Mouse (Mus musculus) kidney, postnatal 0 days (tissue): ENCODE measurements at regions not wholly inside any gene's neighbourhood (a gene's known extent, or its start where the extent isn't known, plus 50 kb on each side); places are given as distances from the start of the nearest gene placed in this dataset.

Experiments
- ATAC-seq: fragments of 200-750 bp; cut with Nextera tagmentation; replicated peaks from 2 replicates; pipeline ENCODE4 v1.8.0; 2017; ENCODE audit warnings: low read depth, moderate number of reproducible peaks, moderate TSS enrichment, moderate library complexity; ENCODE audit not compliant: low FRiP score
- DNase-seq: peaks from one replicate; pipeline ENCODE4 v3.0.0-alpha.2; 2016; ENCODE audit warnings: low spot score
- H3K27ac ChIP-seq: fragments of 300-500 bp; sonication (generic); 2 replicates; pipeline ENCODE4 v1.5.1; 2014; ENCODE audit warnings: mild to moderate bottlenecking
- H3K27me3 ChIP-seq: fragments of 300-500 bp; sonication (generic); 2 replicates; pipeline ENCODE4 v1.6.1; 2014; ENCODE audit warnings: low read length, mixed read lengths; ENCODE audit not compliant: insufficient read depth
- H3K36me3 ChIP-seq: fragments of 300-500 bp; sonication (generic); 2 replicates; pipeline ENCODE4 v1.6.1; 2014; ENCODE audit warnings: low read length, mixed read lengths; ENCODE audit not compliant: insufficient read depth
- H3K4me1 ChIP-seq: fragments of 300-500 bp; sonication (generic); replicated peaks from 2 replicates; pipeline ENCODE4 v1.6.1; 2014; ENCODE audit warnings: antibody characterized with exemption, low read length, mixed read lengths; ENCODE audit not compliant: insufficient read depth
- H3K4me2 ChIP-seq: fragments of 300-500 bp; sonication (generic); 2 replicates; pipeline ENCODE4 v1.6.1; 2014; ENCODE audit warnings: mild to moderate bottlenecking, low read length, moderate library complexity, mixed read lengths
- H3K4me3 ChIP-seq: fragments of 300-500 bp; sonication (generic); replicated peaks from 2 replicates; pipeline ENCODE4 v1.5.1; 2014; ENCODE audit warnings: low read depth, low read length
- H3K9ac ChIP-seq: fragments of 300-500 bp; sonication (generic); 2 replicates; pipeline ENCODE4 v1.6.1; 2014; ENCODE audit warnings: low read depth, low read length
- H3K9me3 ChIP-seq: fragments of 300-500 bp; sonication (generic); replicated peaks from 2 replicates; pipeline ENCODE4 v1.6.1; 2016; ENCODE audit warnings: low read length, inconsistent platforms, mixed read lengths
- CTCF ChIP-seq: IDR thresholded peaks from 2 replicates; pipeline ENCODE4 v1.5.1; 2016; ENCODE audit warnings: antibody characterized with exemption, low read depth, mild to moderate bottlenecking, moderate library complexity
- WGBS: fragments of 180-500 bp; shearing (Covaris S2); extraction: QIAGEN DNeasy Blood & Tissue Kit; methylation state at CpG from one replicate; pipeline ENCODE4 v1.1.7; 2014; 5-methylcytosine and 5-hydroxymethylcytosine counted together

GRCm38 (mm10) chr17:82827170-82827569 is 387.9 kb upstream of the Pkdcc start:
- Histone ChIP-seq H3K9ac (no peak overlapping the region), H3K9me3 (no peaks in the 10 kb centered on the region), H3K4me1 (no peaks in the 10 kb centered on the region), H3K36me3 (no peaks in the 10 kb centered on the region), H3K4me2 (no peak overlapping the region), H3K27ac (no peak overlapping the region), H3K27me3 (no peaks in the 10 kb centered on the region), H3K4me3 (no peak overlapping the region)
- peak; percentile 27 for TF ChIP-seq CTCF
- DNase-seq (no peak), ATAC-seq (no peak)

DNA sequence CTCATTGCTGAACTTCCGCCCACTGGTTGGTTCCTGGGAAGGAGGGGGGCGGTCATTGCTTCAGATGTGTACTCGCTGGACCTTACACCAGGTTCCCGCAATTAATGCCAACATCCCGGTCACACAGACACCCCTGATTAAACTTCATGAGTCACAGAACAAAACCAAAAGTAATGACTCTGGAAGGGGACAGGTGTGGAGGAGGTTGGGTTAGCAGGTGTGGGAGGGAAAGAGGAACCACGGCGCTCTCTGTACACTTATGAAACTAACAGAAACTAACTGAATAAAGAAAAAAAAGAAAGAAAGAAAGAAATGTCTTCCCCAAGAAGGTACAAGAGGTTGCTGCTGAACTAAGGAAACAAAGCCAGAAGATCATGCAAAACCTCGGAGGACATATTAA is 387.3 kb upstream of the Pkdcc start:
- 73% methylated on average over 8 of the region's 8 CpGs for WGBS
- no peaks in the 10 kb centered on the region for H3K4me1 ChIP-seq
- H3K36me3 ChIP-seq: no peaks in the 10 kb centered on the region

DNA sequence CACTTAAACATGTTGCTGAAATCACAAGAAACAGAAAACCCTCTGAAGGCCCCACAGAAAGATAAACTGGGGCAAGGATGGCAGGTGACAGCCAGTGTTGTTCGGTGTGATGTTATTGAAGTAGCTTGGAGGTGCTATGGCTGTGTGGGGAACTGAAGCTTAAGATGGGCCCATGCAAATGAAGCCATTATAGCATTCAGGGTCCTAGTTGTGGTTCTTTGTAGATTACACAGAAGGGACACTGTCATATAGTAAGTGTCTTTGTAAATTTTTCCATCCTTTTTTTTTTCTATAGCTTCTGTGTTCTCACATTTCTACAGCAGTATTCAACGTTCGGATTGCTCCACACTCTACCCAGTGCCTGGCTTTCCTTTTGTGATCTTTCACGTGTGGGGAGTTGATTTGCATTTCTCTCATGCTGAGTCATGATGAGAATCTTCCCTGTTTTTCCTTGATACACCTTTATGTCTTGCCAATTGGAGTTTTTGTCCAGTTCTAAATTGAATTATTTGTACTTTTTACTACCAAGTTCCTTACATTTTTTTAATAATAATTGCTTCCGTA is 386.6 kb upstream of the Pkdcc start:
- H3K27me3 ChIP-seq: no peaks in the 10 kb centered on the region
- H3K9me3 ChIP-seq: no peaks in the 10 kb centered on the region
- TF ChIP-seq CTCF: no peak
- no peak overlapping the region for H3K27ac ChIP-seq
- H3K4me3 ChIP-seq: no peak overlapping the region
- DNase-seq: no peak
- H3K36me3 ChIP-seq: no peaks in the 10 kb centered on the region
- no peaks in the 10 kb centered on the region for H3K4me1 ChIP-seq
- ATAC-seq: no peak
- 70% methylated on average over 5 of the region's 5 CpGs for WGBS
- no peak overlapping the region for H3K4me2 ChIP-seq
- no peak overlapping the region for H3K9ac ChIP-seq

More for the DNA sequence above, 387.3 kb upstream of the Pkdcc start:
- no peak; the same call in 1 of the 2 replicates for ATAC-seq
- Histone ChIP-seq H3K9ac (no peak overlapping the region), H3K27ac (no peak overlapping the region), H3K27me3 (no peaks in the 10 kb centered on the region), H3K4me3 (no peak overlapping the region), H3K9me3 (no peaks in the 10 kb centered on the region), H3K4me2 (no peak overlapping the region)
- DNase-seq: no peak
- TF ChIP-seq CTCF: no peak

- ATAC-seq (no peak), DNase-seq (no peak)
- no peak overlapping the region for H3K4me3 ChIP-seq
- no peaks in the 10 kb centered on the region for H3K27me3 ChIP-seq
- no peaks in the 10 kb centered on the region for H3K4me1 ChIP-seq
- no peak overlapping the region for H3K9ac ChIP-seq
- no peaks in the 10 kb centered on the region for H3K36me3 ChIP-seq
- TF ChIP-seq CTCF: no peak
- no peak overlapping the region for H3K27ac ChIP-seq
- no peaks in the 10 kb centered on the region for H3K9me3 ChIP-seq
- H3K4me2 ChIP-seq: no peak overlapping the region
- WGBS: 92% methylated on average over 2 of the region's 2 CpGs
These were observed 385.7 kb upstream of the Pkdcc start for GRCm38 (mm10) chr17:82829415-82829814.

- Histone ChIP-seq H3K4me1 (no peaks in the 10 kb centered on the region), H3K9me3 (no peaks in the 10 kb centered on the region), H3K27me3 (no peaks in the 10 kb centered on the region), H3K27ac (no peak overlapping the region), H3K4me2 (no peak overlapping the region), H3K4me3 (no peak overlapping the region), H3K36me3 (no peaks in the 10 kb centered on the region), H3K9ac (no peak overlapping the region)
- TF ChIP-seq CTCF: no peak
- no peak for ATAC-seq
- no peak for DNase-seq
- 72% methylated on average over 3 of the region's 3 CpGs for WGBS
These were observed 380.9 kb upstream of the Pkdcc start for GRCm38 (mm10) chr17:82834177-82834576.

DNA sequence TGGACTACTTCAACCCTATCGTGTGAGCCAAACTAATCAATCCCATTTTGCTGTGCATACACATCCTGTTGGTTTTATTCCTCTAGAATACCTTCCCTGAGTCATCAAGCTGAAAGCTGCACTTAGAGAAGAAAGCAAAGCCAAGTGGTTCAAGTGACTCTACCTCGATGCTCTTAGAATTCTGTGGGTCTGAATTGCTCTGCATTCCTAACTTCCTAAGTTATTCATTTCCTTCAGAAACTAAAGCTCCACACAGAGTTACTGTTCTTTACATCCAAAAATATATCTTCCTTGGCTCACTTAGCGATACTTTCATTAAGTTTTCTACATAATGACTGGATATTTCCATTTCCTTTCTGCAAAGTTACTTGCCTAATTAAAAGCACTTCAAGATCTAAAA is 379.0 kb upstream of the Pkdcc start:
- no peak overlapping the region for H3K27ac ChIP-seq
- no peak overlapping the region for H3K4me3 ChIP-seq
- no peak for DNase-seq
- WGBS: 81% methylated on average over 3 of the region's 3 CpGs
- H3K36me3 ChIP-seq: no peaks in the 10 kb centered on the region
- no peak for ATAC-seq
- H3K4me1 ChIP-seq: no peaks in the 10 kb centered on the region
- TF ChIP-seq CTCF: no peak
- H3K27me3 ChIP-seq: no peaks in the 10 kb centered on the region
- H3K9me3 ChIP-seq: no peaks in the 10 kb centered on the region
- H3K4me2 ChIP-seq: no peak overlapping the region
- H3K9ac ChIP-seq: no peak overlapping the region
